Comparison of ENCODE assay signal across 21 mouse cellular contexts in genomic region chr5:5254391-5254790, GRCm38 (mm10).
"Had no signal": no experiment of that assay in that cellular context is flagged by ENCODE, and none has a peak within 500 bp of the region (broad histone marks: within the 10 kb centered on the region; RNA-seq: fewer than 3 reads in every experiment).

No protein-coding gene starts in this region.

- H3K9me3 ChIP-seq: limb, embryonic 12.5 days; limb, embryonic 15.5 days; megakaryocyte, embryonic 14.5 days; midbrain, embryonic 10.5 days; neural tube, embryonic 12.5 days; neural tube, embryonic 15.5 days had no signal

- H3K4me1 ChIP-seq: limb, embryonic 12.5 days; limb, embryonic 15.5 days; megakaryocyte, embryonic 14.5 days; midbrain, embryonic 10.5 days; neural tube, embryonic 12.5 days; neural tube, embryonic 15.5 days had no signal

- H3K27ac ChIP-seq: kidney, postnatal 0 days; limb, embryonic 12.5 days; limb, embryonic 15.5 days; liver, embryonic 14.5 days; macrophage; midbrain, embryonic 10.5 days; neural tube, embryonic 12.5 days; neural tube, embryonic 15.5 days had no signal

- H3K36me3 ChIP-seq: limb, embryonic 12.5 days; limb, embryonic 15.5 days; midbrain, embryonic 10.5 days; neural tube, embryonic 12.5 days; neural tube, embryonic 15.5 days had no signal

- ATAC-seq: intestine, postnatal 0 days; liver, postnatal 0 days; lung, postnatal 0 days had no signal

- DNase-seq: kidney, adult 2 months; kidney, postnatal 25 days; liver, postnatal 0 days; lung, embryonic 14.5 days; midbrain, embryonic 14.5 days; retina, postnatal 1 day; right cerebral cortex, postnatal 14 days; thymus, adult 18-20 months; thymus, postnatal 36 days had no signal

- H3K9ac ChIP-seq: limb, embryonic 12.5 days; limb, embryonic 15.5 days; liver, embryonic 14.5 days; liver, postnatal 0 days; lung, embryonic 14.5 days; neural tube, embryonic 12.5 days; neural tube, embryonic 15.5 days had no signal

- H3K27me3 ChIP-seq: limb, embryonic 12.5 days; limb, embryonic 15.5 days; megakaryocyte, embryonic 14.5 days; neural tube, embryonic 12.5 days; neural tube, embryonic 15.5 days had no signal

- H3K4me2 ChIP-seq: limb, embryonic 12.5 days; limb, embryonic 15.5 days; liver, embryonic 11.5 days; lung, embryonic 14.5 days; neural tube, embryonic 12.5 days; neural tube, embryonic 15.5 days had no signal

- H3K4me3 ChIP-seq: limb, embryonic 12.5 days; limb, embryonic 15.5 days; megakaryocyte, embryonic 14.5 days; midbrain, embryonic 10.5 days; neural tube, embryonic 12.5 days; neural tube, embryonic 15.5 days had no signal
